Mouse (Mus musculus) gastrocnemius, postnatal 25 days (tissue): Measurements from ENCODE around the gene Rad51b. TPM values are rescaled to one million over a fixed set of nuclear protein-coding genes. Genes with fewer than 3 reads are reported as not detected.
A peak's percentile ranks its signal among the peaks of the same experiment; 100 is the strongest.

ENCODE experiments used
- DNase-seq: peaks from one replicate; pipeline ENCODE4 v3.0.0; 2022
- total RNA-seq, 2 experiments: library from RNA; stranded (reverse); gene quantifications; 1 replicate in 1 of 2; 2 replicates in 1 of 2; pipeline ENCODE4 v1.2.3; 2021

The Rad51b gene
- total RNA-seq, 2 experiments from 2014 or later, result 0.13 TPM; not detected in 1

DNA sequence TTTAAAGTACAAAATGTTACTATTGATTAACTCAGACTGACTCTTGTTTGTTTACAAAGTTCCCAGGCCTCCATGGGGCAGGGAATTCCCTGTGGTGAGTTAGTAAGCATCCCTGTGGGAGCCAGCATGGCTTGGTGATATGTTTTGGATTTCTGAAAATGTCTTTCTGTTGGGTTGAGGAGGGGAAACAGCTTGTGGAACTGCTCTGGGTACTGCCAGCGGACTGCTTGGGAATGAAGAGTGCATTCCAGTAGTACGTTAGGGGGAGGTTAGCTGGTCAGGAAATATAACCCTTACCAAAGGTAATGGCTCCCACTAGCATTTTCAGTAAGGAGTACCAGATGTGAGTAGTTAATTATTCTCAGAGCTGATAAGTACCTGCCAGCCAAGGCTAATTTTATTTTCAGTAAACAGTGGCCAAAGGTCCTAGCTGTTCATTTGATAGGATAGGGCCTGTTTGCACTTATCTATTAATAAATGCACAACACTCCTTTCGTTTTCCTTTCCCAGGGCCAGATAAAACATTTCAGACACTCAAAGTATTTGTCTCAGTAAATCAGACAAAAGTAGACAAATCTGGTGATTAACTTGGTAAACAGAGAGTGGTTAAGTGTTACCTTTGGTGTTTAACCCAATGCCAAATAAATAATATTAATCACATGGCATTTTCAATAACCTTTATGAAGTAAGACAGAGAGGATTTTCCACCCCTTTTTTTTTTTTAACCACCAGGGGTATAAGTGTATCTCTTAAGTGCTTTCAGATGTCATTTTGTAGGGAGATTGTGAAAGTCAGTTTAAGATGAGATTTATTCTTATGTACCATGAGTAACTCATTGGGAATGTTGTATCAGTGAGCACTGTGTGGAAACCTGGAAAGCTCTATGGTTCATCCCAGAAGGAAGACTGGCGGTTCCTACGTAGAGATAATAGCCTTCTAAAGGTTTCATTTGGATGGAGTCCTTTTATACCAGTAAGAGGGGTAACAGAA lies 235.0 kb downstream of the Rad51b start:
- no peak for DNase-seq

DNA sequence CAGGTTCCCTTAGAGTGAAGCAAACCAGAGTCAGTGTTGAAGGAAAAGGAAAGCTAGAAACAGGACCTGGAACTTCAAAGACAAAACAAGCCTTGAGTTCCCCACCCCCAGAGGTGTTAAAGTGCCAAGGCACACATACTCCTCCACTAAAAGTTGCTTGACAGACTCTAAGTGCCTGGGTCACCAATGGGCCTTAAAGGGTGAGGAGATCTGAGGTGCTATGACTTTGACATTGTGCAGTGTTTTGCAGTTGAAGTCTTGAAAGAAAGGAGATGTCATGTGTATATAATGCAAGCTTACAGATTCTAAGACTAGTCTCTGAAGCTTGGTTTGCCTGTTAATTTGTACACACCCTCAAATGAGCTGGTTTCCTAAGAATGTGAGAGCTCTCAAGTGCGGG lies 237.7 kb downstream of the Rad51b start:
- DNase-seq, result no peak

DNA sequence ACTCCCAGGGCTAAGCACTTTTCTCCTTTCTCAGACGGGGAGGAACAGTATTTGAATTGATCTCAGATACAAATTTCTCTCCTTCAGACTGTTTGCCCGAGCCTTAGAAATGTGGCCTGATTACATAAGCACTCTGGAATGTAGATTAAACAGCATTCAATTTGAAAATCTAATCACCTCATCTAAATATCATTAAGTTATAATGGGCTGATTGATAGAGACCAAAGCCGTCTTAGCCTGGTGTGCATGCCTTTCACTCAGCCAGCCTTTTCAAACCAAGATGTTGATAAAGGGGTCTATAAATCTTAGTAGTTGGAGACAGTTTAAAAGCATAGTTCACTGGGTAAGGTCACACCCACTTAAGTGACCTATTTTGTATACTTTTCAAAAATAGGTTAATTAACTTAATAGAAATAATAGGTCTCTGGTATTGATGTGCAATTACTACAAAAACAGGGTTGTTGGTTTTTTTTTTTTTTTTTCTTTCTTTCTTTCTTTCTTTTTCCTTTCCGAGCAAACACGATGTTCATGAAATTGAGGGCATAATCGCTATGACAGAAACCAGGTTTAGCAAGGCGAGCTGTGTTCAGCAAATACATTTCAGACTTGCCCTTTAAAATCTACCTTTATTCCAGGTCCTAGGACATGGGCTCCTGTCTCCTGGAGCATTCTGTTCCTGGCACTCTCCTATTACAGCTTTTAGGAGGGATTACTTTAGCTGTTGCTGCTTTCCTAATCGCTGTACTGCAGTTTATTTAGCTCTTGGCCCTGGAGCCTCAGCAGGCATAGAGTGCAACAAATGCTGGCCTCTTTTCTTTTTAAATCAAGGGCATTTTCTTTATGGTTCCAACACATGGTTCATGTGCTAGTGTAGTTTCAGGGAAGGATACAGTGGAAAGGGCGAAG lies 238.7 kb downstream of the Rad51b start:
- peak; percentile 35 for DNase-seq

DNA sequence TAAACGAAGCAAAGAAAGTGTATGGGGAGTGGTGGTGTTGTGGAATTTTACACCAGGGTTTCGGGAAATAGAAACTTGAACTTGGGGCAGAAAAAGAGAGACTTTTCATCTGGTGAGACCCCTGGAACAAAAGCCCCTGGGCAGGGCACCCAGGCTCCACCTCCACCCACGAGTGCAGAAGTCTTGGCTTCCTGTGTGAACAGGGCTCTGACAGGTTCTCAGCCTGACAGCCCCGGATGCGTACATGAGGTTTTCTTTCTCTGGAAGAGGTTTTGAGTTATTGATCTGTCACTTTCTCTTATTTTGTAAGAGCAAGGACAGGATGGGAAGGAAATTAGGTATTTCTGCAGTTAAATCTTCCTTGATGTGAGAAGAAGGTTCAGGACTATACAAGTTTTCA lies 243.1 kb downstream of the Rad51b start:
- no peak for DNase-seq

DNA sequence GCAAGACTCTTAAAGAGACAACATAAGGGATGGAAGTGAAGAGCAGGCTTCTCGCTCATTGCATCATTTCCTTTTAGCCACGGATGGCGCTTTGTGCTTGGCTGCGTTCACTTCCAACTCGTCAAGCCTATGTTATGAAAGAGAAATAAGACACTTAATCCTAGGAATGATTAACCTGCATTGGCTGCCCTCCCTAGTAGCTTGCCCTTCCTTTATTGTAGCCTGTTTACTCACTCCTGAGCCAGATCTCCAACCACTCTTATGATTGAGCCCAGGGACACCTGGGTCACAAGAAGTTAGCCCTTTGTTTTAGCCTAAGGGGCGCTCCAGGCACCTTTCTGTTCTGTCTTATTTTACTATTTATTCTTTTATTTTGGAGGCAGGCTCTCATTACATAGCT lies 244.5 kb downstream of the Rad51b start:
- DNase-seq, result no peak

DNA sequence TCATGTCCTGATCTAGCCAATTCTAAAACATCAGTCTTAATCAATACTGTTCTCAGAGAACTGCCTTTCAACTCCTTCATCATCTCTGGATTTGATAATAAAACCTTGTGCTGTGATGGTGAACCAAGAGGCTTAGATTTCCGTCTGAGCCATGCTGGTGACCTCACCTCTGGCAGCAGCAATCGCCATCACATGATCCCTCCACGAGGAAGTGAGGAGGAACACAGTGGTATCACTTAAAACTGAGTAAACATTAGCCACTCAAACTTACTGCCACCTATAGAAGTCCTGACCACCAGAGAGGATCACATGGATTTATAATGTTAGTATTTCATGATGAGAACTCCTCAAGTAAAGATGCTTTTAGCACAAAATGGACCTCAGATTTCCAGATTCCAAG lies 248.0 kb downstream of the Rad51b start:
- no peak for DNase-seq

DNA sequence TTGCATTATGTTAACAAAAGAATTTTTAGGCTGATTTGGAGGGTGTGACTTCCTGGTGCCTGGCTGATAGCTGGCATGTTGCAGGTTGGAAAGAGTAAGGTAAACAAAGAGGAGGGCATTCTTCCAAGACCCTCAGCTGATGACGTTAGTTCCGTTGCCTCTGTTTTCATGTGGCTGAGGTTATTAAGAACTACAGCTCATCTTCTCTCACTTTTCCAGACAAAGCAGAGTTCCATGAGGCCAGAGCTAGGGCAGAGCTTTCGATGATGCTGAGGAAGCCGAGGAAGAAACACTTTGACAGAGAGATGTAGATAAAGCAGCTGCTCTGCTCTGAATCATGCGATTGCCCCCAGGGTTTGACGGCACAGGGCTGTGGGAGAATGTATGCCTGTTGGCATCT lies 250.5 kb downstream of the Rad51b start:
- no peak for DNase-seq

DNA sequence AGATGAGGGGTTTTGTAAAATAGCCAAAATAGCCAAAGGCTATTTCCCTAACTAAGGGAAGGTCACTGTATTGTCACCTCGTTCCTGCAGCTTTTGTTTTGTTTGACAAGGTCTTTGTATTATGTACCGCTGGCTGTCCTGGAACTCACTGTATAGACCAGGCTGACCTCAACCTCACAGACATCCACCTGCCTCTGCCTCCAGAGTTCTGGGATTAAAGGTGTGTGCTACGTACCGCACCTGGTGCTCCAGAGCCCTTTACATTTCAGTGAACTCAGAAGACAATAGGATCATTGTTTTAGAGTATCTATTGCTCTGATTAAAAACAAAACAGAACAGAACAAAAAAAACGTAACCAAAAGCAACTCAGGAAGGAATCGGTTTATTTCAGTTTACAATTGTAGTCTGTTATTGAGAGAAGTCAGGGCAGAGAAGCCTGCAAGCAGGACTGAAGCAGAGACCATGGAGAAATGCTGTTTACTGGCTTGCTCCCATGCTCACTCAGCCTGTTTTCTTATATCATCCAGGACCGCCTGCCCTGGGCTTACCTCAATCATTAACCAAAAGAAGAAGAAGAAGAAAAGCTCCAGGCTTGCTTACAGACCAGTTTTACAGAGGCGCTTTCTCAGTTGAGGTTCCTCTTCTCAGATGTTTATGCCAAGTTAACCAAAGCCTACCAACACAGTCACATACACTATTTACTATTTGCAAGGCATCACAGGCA lies 251.7 kb downstream of the Rad51b start:
- no peak for DNase-seq

DNA sequence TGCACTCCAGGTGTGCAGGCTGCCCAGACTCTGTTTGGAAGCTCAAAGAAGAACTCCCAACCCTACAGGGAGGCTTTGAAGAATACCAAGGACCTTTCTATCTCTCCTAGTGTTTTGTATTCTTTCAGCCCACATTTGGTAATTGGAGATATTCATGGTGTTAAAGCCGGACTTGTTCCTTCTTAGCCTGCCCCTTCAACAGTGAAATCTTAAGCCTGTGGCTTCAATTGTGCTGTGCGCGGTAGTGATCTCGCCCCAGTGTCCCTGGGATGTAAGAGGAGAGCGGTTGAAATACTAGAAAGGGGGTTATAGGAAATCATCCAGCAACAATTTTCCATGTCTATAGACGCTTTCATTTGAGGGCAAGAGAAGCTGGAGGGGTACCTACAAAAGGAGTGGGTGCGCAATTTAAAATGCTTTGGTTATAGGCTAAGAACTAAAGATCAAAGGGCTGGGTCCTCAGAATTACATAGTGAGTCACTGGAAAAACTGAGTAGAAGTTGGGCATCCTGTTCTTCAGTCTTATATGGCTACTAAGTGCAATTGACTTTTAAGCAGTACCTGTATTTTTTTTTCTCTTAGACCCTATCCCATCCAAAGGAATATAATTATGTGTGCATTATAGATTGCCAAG lies 253.1 kb downstream of the Rad51b start:
- DNase-seq, result no peak

DNA sequence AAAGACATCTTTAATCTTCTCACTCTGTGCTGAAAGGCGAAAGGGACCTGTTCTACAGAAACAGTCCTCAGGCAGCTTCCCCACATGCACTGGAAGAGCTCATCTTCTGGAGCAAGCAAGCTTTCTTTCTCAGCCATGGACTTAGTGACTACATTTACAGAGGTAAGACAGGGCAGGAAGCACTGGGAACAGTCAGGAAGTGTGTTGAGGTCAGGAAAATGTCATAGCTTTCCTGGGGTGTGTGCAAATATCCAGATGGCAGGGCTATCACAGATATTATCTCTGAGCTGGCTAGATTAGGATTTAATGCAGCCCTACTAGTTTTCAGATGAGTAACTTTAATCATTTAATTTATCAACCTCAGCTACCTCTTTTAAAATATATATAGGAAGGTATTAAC lies 254.2 kb downstream of the Rad51b start:
- DNase-seq, result no peak

DNA sequence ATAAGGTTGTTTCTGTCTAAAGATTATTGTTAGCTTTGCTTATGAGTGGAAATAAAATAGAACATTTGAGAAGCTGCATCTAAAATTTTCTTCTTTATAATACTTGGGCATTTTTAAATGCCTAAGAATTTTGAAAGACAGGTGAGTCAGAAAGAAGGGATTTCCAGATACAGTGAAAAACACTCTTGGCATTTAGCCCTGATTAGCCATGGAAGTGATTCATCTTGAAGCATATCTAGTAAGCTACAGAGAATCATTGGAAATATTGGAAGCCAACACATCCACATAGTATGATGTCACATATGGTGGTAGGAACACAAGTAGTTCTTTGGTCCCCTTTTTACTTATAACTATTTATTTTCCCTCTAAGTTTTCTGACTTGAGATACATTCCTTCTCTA lies 256.0 kb downstream of the Rad51b start:
- DNase-seq, result no peak

DNA sequence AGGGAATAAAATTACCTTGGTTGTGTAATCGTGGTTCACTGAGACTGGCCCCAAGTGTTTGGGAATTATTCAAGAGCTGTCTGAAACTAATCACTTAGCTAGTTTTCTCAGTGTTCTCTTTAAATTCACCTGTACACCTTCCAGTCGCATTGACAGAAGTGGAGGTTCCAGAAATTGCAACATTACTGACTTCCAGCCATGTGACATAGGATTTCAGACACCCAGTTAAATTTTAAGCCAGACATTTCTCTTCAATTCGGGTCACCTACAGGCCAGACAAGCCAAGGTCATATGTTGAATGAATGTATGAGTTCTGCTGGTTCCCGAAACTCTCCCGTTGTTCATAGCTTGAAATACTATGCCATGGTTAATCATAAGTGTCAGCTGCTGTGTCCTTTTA lies 260.8 kb downstream of the Rad51b start:
- no peak for DNase-seq

DNA sequence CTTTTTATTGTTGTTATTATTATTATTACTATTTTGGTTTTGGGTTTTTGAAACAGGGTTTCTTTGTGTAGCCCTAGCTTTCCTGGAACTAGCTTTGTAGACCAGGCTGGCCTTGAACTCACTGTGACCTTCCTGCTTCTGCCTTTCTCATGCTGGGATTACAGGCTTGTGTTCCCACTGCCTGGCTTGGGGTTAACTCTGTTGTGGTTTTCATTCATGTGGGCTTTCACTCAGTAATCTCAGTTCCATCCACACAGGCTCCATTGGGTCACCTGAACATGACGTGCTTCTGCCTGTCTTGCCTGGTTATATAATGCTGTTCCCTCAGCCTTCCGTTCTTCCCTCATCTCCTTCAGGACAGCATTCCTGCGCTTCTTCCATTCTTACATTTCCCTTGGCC lies 261.6 kb downstream of the Rad51b start:
- DNase-seq, result no peak

DNA sequence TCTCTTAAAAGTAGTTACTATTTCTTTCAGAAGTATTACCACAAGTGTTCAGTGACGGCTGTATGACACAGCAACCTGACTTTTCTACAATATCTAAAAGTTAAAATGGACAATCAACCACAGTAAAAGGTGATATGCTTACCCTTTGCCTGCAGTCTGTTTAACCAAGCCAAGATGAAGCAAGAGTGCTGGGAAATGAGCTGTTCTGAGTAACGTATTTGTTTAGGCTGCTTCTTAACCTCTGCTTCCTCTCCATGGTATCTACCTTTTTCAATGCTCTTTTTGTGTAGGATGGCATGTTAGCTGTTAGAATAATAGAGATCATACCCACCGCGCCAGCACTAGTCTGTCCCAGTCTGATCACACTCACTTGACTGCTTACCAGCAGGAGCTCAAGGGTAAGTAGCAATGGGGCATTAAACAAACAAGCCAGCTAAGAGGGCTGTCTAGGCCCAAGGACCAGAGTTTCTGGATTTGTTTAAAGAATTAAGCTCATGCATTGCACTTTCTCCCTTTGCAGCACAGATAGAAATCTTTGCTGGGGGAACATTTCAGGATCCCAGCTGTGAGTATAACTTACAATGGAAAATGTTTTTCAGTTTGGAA lies 262.4 kb downstream of the Rad51b start:
- no peak for DNase-seq

DNA sequence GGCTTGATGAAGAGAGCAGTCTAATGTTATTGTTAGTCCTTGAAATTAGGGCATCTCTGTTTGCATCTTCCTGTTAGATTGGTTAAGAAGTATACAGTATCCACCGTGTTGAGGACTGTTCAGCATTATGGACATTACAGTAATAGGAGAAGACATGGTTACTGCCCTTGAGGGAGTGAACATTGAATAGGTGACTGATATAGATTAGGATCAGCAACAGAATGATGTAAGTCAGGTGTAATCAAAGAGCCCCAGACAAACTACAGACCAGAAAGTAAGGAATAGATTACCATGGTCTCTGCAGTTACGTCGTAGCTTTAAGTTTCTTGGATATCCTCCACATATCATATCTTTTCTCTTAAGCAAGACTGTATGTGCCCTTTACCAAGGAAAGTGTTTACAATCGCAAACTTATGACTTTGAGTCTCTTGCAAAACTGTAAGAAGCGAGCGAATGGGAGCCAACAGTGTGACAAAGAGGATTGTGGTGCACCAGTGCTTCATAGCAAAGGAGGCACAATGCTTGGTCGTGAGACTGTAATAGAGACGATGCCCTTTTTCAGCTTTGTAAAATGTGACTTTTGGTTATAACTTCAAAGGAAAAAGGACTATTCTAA lies 263.1 kb downstream of the Rad51b start:
- DNase-seq, result no peak

DNA sequence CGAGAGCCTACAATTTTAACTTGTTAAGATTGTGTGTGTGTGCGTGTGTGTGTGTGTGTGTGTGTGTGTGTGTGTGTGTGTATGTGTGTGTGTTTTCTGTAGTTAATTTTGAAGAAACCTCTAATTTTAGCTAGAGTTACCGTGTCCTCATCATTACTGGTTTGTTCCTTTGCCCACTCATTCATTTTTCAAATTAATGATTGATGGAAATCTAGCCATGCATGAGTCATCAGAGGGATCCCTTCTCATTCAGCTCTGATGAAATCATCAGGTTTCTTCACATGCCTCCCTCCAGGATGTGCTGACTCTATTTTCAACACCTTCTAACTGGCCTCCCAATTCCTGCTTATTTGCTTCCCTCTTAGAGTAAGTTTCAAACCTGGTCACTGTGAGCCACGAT lies 263.8 kb downstream of the Rad51b start:
- DNase-seq, result no peak

DNA sequence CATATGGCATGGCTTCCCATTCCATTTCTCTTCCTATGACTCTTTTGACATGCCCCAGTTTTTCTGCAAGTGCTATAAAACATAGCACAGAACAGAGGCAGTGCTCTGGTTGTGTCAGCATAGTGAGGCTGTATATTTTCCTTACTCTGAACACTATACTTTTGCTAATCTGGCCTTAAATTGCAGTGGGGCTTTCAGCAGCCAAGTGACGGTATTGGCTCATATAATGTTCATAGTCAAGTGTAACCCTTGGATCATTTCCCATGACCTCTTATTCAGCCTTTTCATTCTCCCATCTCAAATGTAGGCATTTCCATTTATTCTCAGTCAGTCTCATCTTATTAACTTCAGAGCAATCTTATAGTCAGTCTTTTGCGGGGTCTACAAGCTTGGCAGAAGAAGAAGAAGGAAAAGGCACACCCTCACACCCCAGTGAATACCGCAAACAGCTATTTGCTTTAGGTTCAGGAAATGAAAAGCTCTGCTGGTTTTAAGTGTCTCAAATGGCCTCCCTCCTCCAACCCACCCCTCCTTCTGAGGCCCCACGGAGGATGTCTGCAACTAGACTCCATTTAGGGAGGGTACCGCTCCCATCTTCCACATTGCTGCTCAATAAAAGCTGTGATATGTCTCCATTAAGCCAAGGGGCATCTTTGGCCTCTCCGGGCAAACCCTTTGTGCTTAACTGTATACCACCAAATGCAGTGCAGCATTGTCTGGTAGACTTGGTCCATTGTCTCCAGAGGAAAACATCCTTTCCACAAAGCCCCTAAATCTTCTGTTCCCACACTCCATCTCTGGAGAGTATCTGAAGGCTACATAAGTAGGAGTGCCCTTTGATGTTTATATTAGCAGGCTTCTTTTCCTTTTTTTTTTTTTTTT lies 277.3 kb downstream of the Rad51b start:
- no peak for DNase-seq

DNA sequence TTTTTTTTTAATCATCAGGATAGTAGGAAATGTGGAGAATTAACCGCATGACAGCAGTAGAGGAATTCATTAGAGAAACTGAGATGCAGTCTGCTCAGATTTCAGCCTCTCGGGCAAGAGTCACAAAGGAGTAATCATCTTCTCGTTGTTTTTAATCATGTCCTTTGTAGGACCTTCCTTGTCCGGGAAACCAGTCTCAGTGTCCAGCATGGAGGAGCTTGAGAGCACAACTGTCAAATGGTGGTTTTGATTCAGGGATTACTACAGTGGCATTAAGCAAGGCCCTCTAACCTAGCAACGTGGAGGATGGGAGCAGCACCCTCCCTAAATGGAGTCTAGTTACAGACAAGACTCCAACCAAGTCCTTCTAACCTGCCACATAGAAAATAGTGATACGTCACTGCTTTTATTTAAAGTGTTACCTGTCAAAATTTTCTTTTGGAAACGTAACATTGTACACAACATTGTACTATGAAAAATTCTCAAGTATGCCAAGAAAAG lies 278.0 kb downstream of the Rad51b start:
- no peak for DNase-seq

DNA sequence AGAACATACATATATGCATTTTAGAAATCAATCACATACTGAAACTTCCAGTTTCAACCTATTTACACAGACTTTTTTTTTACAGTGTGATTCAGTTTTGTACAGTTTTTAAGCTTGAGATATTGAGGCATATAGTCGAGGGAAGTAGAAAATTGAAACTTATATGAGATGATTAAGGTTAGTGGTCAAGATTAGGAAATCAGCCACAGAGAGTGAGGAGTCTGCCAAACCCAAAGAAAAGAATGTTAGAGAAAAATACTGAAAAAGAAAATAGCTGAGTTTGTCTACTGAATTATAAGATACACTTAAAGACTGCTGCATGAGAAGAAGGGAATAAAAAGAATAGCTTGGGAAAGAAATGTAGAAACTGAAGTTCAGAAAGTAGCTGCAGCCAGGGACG lies 280.4 kb downstream of the Rad51b start:
- no peak for DNase-seq
